Mouse (Mus musculus) layer of hippocampus, adult 9-10 months (tissue): Measurements from ENCODE around the gene Edrf1.

ENCODE experiments used
- DNase-seq: peaks from one replicate; pipeline ENCODE4 v3.0.0; 2022; ENCODE audit warnings: low spot score

Gene Edrf1

DNA sequence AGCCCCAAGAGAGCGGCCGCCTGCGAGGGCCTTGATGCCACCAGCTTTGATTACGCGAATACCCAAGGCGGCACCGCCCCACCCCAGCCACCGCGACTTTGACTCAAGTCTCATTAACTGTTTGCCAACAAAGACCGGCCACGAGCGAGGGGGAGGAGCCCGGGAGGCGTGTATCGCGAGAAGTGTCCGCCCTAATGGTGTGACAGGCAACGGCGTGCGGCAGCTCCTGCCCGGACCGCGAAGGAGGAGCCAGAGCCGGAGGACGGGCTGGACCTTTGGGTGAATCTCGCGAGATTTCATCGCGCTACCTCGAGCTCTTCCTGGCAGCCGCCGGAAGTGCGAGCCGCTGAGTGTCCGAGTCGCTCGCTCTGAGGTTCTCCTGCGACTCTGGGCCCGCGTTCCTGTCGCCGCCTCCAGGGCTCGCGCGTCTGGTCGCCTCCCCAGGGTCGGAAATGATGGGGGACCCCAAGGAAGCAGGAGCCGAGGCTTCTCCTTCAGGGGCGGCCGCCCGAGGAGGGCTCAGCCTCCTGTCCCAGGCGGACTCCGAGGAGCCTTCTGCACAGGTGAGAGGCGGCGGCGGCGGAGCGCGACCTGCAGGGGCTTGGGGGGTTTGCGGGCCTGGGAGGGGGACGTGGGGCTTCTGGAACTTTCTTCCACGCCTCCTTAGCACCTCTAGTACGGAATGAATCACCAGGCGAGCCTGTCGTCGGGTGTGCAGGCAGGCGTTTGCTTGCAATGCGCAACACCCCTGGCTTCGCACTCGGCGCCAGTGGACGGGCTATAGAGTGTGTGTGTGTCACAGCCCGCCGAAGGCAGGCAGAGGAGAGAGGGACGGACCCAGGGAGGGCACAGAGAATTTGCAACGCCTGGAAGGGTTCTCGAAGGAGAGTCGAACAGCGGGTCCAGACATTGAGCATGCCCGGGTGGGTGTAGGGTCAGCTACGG lies at the start of gene Edrf1:
Gene Edrf1, plus strand, starts transcription at position 183 of the 945 bp plus-strand sequence.
- DNase-seq, result peak; percentile 91

DNA sequence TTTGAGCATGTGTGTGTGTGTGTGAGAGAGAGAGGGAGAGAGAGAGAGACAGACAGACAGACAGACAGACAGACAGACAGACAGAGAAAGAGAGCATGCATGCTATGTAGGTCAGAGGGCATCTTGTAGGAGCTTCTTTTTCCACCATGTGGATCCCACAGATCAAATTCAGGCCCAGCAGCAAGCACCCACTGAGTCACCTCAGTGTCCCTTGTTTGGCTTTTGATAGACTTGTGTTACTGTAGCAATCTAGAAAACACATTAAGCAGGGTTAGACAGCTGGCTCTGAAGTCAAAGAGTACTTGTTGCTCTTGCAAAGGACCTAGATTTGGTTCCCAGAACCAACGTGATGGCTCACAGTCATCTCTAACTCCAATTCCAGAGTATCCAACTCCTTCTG lies 45.6 kb upstream of the Edrf1 start:
- no peak for DNase-seq

DNA sequence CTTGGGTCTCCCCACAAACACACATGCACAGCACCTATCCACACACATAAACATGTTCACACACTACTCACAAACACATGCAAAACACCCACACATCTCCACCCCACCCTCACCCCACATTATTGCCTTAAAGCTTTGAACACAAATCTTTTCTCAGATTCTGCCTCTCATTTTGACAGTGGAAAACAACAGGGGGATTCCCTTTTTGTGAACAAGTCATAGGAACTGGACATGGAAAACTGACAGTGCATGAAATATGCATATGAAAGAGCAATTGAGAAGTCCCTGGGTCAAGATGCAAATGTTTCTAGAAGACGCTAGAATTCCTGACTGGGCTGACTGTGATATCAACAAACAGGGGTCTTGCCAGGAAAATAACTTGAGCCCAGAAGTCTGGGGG lies 36.8 kb upstream of the Edrf1 start:
- no peak for DNase-seq

DNA sequence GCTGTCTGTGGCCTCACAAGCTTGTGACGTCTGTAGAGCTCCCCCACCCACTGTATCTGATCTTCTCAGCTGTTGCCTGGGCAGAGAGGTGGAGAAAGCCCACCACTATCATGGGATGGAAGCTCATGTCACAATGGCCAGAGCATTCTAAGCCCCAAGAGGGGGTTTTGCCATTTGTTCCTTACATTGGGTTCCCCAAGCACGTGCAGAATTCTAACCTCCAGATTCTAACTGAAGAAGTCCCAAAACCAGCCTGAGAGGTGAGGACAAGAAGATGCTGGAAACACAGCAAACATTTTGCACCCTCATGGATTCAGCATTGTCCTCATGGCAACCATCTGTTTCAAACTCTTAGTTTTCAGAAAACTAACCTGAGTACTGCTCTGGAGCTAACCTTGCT lies 35.3 kb upstream of the Edrf1 start, which contains the start of gene Tex36:
Gene Tex36, minus strand, starts transcription at position 101 of the 400 bp plus-strand sequence.
- no peak for DNase-seq

DNA sequence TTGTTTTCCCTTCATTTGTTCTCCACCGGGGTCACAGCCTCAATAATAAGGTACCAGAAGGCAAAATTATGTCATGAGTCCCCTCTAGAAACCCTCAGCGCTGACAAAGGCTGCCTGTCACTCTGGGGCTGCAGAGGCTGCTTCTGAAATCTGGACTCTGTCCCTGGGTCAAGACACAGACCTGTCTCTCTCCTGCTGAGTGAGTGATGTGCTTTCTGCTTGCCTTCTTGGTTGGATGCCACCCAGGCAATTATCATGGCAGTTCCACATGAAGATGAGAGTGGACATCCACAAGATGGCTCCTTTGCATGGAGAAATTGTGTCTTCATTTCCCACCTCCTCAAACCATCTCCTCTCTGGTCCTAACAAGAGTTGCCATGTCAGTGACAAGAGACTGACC lies 34.2 kb upstream of the Edrf1 start:
- no peak for DNase-seq

DNA sequence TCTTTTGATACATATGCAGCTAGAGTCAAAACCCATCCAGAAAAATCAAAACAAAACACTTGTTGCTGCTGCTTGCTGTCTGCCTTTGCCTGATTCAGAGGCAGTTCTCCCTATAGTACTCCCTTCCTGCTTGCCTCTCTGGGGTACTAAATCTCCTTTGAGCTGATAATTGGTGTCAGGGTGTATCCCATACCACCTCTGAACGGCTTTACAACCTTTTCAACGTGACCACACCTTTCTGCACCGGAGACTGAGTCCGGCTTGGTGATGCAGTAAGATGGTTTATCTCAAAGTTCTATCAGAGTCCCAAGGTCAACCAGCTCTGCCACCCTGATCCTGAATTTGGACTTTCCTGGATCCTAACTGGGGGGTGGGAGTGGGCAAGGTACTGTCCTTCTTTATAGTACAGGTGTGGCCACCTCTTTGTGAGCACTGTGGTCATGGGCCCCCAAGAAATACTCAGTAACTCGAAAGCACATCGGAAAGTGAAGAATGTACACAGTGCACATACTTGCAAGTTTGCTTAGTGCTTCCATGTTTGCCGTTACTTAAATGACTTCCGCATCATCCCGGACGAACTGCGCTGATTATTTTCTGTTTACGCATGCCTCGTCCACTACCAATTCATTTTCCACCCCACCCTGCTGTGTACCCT lies 32.8 kb upstream of the Edrf1 start:
- DNase-seq, result no peak

DNA sequence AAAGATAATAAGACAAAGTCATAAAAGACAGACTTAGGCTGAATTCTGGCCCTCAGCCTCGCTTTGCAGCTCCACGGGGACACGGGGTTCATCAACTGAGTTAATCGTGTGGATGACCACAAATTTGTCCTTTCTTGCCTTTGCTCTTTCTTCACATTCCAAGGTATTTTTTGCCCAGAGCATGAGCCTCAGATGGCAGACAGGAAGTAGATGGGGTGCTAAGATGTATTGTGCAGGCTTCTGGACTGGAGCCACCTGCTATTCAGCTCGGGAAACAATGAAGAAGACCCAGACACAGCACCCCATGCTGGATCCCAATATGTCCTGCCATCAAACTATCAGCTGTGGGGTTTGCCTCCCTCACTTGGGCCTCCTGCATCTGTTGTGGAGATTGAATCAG lies 30.0 kb upstream of the Edrf1 start:
- no peak for DNase-seq

DNA sequence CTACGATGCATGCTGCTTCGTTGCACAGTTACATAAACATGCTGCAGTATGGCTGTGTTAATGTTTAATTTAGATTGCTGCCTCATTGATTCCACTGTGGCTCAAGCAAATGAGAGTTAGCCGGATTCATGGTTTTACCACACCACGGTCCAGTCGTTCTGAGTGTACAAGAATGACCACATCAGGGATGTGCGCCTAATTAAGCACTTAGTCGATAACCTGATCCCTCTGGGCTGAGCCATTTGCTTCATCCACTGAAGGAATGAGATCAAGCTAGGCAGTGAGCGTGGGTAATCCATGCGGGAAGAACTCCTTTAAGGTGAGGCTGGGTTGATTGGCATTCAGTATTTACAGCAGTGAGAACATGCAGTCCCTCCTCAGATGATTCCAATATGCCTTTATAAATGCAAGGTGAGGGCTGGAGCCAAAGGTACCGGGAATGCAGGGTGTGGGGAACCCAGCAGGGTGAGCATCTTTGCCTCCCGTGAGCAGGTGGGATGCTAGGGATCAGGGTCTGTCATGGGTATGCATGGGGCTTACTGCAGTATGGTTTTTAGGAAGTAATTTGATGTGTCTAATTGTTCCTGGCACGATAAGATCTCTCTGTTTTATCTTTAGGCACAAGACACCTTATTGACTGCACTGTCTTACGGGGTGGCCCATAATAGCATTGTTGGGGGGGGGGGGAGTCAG lies 29.3 kb upstream of the Edrf1 start:
- no peak for DNase-seq

DNA sequence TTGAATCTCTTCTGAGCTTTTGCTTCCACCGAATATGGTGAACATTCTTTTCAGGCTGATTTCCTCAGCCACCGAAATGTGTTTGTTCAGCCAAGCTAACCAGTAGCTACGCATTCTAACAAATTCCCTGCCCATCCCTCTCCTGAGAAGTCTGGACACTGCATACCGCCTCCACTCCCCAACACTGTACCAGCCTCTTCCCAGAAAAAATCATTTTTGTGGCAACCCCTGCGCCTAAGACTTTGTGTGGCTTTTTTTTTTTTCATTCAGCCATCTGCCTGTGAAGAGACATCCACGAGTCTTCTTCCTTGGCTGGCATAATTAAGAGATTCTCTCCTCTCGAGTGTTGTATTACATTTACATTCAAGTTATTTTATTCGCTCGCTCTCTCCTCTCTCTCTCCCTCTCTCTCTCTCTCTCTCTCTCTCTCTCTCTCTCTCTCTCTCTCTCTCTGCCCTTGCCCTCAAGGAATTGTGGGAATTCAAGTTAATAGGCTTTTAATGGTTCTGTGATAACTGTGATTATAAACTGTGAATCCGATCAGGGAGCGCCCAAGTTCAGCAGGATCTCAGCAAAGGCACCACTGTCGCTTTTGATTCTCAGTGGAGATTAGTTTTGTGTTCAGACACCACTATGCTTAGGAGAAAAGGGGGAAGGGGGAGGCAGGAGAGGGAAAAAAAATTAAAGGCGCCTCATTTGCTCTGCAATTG lies 28.6 kb upstream of the Edrf1 start:
- no peak for DNase-seq

DNA sequence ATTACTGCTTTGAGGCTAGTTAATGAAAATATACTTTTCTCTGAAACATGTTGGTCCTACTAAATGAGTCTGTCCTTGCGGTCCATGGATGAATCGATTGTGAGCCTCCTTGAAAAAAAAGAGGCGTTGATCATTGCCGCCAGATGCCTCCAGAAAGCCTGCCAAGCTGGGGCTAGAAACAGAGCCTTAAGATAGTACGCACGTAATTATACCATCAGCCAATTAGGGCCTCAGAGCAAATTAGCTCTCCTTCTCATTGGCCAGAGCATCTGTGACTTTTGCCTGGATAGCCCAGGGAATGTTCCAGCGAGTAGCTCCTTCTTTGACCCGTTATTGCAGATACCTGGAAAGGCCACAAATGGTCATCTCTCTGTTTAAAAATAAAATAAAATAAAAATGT lies 27.8 kb upstream of the Edrf1 start:
- DNase-seq, result no peak

DNA sequence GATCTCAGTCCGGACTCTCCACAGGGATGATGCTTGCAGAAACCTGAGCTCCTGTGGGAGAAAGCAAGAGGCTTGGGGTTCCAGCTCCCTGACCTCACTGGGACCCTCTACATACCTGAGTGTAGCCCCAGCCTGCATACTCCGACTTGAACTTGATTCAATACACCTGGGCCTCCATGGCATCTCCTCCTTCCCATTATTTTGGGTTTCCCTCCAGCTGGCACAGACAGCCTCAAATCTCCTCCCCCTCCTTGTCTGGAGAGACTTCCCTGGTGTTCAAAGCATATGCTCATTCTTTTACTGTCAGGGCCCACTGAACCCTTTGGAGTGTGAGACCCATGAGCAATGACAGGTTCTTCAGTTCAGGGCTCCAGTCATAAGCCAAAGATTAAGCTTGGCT lies 24.4 kb upstream of the Edrf1 start:
- no peak for DNase-seq

DNA sequence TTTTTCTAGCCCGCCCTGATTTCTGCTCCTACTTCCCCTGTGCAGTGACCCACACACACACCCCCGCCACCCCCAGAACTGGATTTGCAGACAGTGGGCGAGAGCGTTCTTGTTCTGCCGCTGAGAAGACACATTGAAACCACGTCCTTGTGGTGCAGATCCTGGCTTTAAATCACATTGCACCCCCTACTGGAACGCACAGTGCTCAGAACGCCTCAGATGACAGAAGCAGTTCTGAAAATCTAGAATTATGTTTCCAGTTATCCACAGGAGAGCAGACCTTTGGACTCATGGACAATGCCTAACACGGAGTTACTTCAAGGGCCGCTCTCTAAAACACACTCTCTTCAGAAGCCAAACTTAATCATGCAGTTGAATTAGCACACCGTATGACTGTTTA lies 16.6 kb upstream of the Edrf1 start:
- no peak for DNase-seq

DNA sequence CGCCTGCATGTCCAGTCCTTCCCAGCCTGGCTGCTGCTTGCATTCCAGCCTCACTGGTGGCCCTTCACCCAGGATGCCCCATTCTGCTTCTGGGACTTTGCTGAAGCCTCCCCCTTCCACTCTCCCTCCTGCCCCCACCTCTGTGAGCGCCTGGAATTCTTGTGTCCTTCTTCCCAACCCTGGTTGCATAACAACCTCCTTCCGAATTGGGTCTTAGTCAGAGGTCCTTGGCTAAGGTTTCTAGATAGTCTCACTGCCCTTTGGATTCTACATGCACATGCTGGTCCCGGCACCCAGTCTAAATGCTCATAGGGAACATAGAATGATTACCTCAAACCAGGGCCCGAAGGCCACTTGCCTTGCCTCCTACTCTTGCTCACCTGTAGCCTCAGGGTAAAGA lies 14.1 kb upstream of the Edrf1 start:
- DNase-seq, result no peak

DNA sequence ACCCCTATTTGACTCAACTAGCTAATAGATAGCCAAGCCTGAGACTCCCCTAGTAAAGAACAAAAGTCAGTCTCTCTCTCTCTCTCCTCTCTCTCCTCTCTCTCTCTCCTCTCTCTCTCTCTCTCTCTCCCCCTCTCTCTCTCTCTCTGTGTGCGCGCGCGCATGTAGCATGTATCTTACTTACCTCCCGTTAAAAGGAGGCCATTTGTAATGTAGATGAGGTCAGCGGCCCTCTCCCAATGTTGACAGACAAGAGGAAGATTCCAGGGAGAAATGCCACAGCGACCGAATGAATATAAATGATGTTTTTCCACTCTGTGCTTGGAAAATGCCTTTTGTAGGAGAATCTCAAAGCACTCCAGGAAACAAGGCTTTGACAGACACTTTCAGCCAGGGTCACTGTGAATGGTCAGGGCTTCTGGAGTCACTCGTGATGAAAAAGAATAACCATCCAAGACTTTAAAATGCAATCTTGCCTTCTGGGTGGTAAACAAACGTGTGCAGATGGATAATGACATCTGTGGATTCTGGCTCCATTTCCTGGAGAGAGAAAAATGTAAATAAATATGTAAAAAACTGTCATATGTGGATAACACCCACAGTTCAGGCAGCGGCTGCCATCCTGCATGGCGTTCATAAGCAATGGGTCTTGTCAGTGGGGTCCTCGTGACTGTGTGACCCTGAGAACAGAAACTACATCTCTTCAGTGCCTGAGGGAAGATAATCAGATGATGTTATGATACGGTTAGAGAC lies 10.0 kb upstream of the Edrf1 start:
- DNase-seq, result no peak

DNA sequence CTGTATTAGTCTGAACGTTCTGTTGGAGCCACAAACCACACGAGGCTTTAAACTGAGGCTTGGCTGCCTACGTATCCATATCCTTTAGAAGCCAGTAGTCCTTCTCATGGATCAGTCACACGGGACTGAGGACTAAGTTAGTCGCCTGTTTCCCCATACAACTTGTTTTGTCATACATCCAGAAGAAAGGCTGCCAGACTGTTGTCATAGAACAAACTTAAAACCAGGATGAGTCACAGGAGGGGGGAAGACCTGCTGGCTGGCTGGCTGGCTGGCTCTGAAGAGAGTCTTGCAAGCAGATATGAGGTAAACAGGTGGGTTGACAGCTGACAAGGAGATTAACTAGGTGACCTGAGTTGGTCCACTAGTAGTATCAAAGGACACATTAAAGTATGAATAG lies 6.5 kb upstream of the Edrf1 start:
- DNase-seq, result no peak

DNA sequence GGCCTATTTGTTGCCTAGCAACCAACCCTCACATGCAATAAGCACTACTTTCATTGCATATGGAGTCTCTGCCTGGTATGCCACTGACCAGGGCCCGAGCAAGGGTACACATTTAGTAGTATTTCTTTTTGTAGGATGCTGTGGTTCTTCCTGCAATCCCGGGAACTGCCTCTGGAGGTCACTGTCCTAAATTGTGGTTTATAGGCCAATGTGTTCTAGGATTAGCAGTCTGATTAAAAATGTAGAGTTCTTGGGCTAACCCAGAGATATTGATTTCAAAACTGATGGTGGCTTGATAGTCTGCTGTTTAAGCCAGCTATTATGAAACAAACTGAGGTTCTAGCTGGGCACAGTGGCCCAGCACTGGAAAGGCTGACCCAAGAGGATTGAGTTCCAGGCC lies 4.9 kb upstream of the Edrf1 start:
- peak; percentile 58 for DNase-seq

DNA sequence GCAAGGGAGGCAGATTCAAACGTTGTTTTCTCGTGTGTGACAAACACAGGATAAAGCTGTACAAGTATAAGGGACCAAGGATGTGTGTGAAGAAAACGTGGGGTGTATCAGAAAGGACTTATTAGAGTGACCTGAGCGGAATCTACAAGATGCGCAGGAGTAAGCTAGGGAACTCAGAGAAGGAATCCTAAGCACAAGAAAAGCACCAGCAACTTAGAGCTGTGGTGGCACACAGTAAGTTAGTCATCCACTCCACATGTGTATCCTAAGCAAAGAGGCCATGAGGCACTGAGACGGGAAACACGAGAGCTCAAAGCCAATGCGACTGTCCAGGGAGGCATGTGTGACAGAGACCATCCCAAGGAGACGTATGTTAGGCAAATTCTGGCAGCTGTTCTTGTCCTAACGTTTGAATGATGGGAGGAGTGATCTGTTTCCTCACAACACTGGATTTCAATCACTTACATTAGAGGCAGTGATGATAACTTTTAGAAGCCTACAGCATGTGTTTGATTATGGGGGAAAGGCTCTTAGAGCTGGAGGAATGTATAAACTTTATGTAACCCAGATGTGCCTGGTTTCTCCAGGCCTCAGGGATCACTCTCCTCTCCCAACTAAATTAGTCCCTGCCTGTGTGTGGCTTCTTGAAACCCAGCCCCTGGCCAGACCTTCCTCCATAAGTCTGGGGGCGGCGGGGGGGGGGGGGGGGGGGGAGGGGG lies 2.3 kb upstream of the Edrf1 start:
- DNase-seq, result no peak

DNA sequence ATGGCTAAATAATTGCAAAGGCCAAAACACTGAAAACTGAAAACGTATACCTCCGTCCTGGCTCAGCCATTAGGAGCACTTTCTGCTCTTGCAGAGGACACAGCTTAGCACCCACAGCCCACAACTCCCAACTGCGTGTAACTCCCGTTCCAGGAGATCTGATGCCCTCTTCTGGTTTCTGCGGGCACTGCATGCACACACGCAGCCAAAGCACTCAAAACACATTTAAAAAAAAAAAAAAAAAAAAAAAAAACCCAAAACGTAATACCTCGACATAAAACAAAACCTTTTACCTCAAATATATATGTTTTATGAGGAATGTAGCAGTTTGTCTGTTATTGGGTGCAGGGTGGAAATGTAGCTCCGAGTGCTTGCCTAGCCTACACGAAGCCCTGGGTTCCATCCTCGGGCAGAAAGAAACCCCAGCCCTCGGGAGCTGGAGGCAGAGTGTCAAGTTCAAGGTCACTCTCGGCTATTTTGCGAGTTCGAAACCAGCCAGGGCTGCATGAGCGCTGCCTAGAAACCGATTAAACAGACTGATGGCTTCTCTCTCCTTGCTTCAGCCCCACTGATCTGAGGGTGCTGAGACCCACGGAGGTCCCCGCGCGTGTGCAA lies 498 bp upstream of the Edrf1 start:
- peak; percentile 85 for DNase-seq

DNA sequence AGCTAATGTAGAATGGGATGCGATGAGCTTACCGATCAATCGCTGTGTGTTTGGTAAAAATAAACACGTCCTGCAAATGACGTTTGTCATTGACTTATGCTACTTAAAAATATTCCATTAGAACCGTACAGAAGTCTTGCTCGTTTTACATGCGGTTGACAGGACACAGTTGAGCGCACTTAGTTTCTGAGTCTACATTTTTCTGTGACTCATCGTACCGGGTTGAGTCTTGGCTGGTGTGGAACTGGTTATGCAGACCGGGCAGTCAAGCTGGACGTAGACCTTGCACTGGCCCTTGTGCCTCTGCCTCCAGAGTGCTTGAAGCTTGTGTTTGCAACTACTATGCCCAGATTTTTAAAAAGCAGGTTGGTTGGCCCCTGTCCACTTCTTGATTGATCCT lies 963 bp downstream of the Edrf1 start:
- peak; percentile 4 for DNase-seq

DNA sequence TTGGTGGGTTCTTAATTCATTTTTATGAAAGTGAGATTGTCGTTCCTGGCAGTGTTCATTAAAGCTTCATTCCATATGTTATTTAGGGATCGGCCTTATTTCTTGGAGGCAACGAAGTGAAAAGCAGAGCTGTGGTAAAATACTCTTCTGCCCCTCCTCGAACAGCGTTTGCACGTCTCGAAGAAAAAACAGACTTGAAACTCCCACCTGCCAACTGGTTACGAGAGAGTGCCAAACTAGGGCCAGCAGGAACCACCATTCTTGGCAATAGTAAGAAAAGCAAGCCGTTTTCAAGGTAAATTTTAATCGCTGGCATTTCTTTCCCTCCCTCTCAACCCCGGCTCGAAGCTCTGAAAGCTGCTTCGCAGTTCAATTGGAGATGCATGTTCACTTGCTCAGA lies 1.5 kb downstream of the Edrf1 start:
- DNase-seq, result peak; percentile 15
